Mouse (Mus musculus) thymus, postnatal 14 days (tissue): ENCODE data around the gene Sgo2b.
A peak's percentile ranks its signal among the peaks of the same experiment; 100 is the strongest.
"Not testable (repeated sequence)": the region's sequence is repeated elsewhere in the genome, so short reads cannot be mapped to it uniquely, and the experiment has no call there.

Source experiments
- DNase-seq: peaks from one replicate; pipeline ENCODE4 v3.0.0; 2021

Gene Sgo2b

GRCm38 (mm10) chr8:63951626-63952377 is at the start of gene Sgo2b:
Gene Sgo2b, minus strand, starts transcription at chr8:63952248.
- DNase-seq: no peak

- DNase-seq: not testable (repeated sequence)
Observed at GRCm38 (mm10) chr8:63970612-63971391, 18.8 kb upstream of the Sgo2b start.

DNA sequence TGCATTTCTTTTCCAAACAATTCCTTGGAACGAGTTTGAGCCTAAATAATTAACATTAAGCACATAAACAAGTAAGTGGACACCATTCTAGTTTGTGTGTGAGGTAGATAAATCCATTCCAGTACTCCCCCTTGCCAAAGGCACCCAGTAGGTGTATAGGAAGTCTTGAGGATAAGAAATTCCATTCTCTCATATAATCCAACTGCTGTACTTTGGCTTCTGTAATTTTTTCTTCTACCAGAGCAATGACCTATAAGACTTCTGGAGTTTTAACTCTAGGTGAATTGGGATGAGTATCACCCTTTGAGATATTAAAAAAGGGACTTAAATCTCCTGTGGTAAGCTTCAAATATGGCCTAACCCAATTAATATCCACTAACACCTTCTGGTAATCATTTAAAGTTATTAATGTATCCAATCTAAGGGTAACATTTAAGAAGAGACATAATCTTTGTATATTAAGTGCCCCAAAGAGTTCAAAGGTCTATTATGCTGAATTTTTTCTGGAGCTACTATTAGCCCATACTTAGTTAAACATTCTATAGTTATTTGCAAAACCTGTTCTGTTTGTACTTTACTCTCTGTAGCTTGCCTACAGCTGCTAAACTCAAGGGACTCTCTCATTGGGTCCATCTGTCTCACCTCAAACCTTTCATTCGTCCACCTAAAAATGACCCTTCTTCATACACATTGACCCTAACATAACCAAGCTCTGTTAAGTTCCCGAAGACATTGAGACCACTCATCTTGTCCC is 9.2 kb upstream of the Sgo2b start:
- no peak for DNase-seq

GRCm38 (mm10) chr8:63953802-63954201 is 1.8 kb upstream of the Sgo2b start:
- DNase-seq: not testable (repeated sequence)

DNA sequence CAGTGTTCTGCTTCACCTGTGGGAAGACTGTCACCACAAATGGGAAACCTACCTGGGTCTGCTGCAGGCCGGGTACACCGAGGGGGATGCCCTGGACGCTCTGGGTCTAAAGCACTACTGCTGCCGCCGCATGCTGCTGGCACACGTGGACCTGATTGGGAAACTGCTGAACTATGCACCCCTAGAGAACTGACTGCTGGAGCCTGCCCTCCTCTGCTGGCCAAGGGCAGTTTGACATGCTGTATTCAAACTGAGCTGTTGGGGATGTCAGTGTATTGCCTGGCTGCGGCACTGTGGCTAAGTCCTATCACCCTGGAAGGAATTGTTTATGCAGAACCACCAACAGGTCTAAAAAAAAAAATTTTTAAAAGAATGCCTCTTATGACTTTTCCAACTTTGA is 18.9 kb downstream of the Sgo2b start:
- no peak for DNase-seq

DNA sequence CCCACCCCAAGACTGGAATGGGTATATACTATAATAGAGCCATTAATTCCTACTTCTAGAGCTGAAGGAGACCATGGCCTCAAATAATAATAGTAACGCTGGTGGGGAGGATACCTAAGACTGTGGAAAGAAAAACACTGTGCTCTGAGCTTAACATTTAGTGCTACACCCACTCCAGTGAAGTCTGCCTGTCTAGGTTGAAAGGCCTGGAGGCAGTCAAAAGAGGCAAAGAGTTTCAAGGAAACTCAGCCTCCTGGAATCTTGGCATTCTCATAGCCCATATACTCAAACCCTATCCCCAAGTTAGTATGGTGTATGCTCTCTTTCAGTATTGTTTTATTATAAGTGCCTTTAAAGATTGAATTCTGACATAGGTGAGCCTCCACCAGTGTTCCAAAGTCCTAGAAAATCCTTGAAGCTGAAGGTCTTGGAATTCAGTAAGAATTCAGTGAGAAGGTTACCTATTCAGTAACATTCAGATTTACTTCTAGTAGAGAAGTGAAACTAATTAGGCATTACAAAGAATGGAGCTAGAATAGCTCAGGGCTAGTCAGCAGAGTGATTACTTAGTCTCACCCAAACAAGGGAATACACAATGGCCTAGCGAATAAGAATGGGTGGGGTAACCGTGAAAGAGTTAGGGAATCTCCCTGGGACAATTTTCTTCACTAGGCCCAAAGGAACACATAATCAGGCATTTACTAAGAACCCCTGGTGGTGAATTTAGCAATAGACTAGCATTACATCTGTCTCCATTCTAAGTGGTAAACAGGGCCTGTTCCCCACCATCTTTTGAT is 22.5 kb downstream of the Sgo2b start:
- no peak for DNase-seq

DNA sequence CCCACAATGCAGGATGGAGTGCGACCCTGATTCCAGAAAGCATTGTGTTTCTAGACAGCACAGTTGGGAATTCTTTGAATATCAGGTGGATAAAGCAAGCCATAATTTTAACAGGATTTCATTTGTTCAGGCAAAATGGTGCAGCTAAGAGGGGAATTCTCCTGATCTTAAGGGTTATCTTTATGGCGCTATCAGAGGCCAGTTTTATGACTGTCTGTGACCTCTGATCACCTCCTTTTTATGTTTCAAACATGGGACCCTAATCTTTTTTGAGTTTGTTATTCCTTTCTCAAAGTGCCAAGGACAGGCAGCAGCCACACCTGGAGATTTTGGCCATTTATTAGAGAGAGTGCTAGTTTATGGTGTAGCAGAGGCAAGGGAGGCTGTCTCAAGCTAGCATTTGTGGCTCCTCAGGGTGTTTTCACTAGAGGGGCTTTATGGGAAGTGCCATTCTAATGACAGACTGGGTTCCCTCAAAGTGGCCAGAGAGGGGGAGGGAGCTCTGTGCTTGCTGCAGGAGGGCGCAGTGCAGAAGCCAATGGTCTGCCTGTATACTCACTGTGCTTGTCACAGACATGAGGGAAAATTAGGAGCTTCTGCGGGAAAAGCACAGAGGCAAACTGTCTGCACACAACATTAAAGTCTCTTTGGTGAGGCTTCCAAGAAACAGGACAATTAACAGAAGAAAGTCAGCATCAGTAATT is 30.6 kb downstream of the Sgo2b start:
- no peak for DNase-seq

- DNase-seq: no peak
Observed at GRCm38 (mm10) chr8:63895096-63895495, 57.0 kb downstream of the Sgo2b start.

- DNase-seq: no peak
Observed at GRCm38 (mm10) chr8:63878353-63878752, 73.7 kb downstream of the Sgo2b start.

DNA sequence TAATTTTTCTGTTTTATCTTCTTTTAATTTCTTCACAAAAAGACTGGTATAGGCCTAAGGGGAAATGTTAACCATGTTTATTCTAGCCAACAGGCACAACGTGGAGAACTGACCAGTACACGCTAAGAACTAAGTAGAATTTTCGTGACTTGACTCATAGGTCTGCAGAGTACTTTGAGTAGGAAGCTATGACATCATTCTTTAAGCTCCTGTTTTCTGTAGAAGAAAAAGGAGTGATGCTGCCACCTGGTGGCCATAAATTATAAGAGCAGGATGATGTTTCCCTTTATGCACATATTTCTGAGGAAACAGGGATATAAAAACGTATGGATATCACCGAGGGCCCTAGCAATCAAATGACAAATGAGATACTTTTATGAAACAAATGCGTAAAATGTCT is 74.7 kb downstream of the Sgo2b start:
- peak; percentile 14 for DNase-seq

DNA sequence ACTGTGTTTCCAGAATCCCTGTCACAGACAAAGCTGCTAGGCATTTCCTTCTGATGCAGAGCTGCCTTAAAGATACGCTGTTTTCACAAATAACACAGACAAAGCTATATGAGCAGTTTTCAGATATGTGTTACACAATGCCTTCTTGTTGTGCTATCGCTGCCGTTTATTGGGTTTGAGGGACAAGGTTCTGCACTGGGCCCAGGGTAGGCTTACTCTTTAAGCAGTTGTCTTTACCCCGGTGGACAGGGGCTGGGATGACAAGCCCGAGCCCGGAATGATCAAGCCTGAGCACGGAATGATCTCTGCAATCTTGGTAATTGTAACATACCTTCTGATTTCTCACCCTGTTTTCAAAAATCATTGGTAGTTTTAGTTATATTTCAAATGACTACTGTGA is 75.1 kb downstream of the Sgo2b start:
- no peak for DNase-seq
